Mouse (Mus musculus) kidney, adult 10 weeks (tissue): ENCODE measurements around the gene Reck. TPM values are rescaled to one million over a fixed set of nuclear protein-coding genes. Genes with fewer than 3 reads are reported as not detected.

Source experiments
- polyA plus RNA-seq: library from polyadenylated mRNA; stranded (reverse); fragments of 350-450 nt; fragmentation: Illumina TruSeq; extraction: RNeasy Lipid Tissue Mini Kit (QIAGEN cat#74804); gene quantifications from one replicate; pipeline ENCODE4 v1.2.3, GENCODE M21; 2014; ENCODE audit warnings: low read depth, low replicate concordance

The Reck gene
- polyA plus RNA-seq = 7.8 TPM

GRCm38 (mm10) chr4:43875160-43875918 is at the start of gene Reck:
TSS of gene Reck (plus strand) at chr4:43875530.

GRCm38 (mm10) chr4:43840101-43840500 is 35.2 kb upstream of the Reck start, which contains the start of gene Olfr157:
TSS of gene Olfr157 (minus strand) at chr4:43840201.

GRCm38 (mm10) chr4:43851265-43851664 is 24.1 kb upstream of the Reck start, which contains the start of gene Olfr155:
TSS of gene Olfr155 (plus strand) at chr4:43851565.

GRCm38 (mm10) chr4:43957292-43957845 is 82.0 kb downstream of the Reck start, which contains the start of gene Glipr2:
TSS of gene Glipr2 (plus strand) at chr4:43957401.

GRCm38 (mm10) chr4:43983181-43983580 is 107.9 kb downstream of the Reck start, which contains the start of gene Ccin:
TSS of gene Ccin (plus strand) at chr4:43983483.

Other genes starting within 250 kb of the Reck start
- gene Npr2, start 243.6 kb upstream of the Reck start, polyA plus RNA-seq = 9.2 TPM
- not detected for gene Spag8, start 221.9 kb upstream of the Reck start, polyA plus RNA-seq
- gene Hint2, start 219.1 kb upstream of the Reck start, polyA plus RNA-seq = 13.5 TPM
- gene Tmem8b, start 206.6 kb upstream of the Reck start, polyA plus RNA-seq = 2.0 TPM
- not detected for gene Fam221b, start 206.4 kb upstream of the Reck start, polyA plus RNA-seq
- gene Olfr70, start 174.7 kb upstream of the Reck start, polyA plus RNA-seq = not detected
- not detected for gene Olfr71, start 165.3 kb upstream of the Reck start, polyA plus RNA-seq
- not detected for gene Hrct1, start 148.3 kb upstream of the Reck start, polyA plus RNA-seq
- 1.1 TPM for gene Spaar, start 145.5 kb upstream of the Reck start, polyA plus RNA-seq
- gene Olfr159, start 104.5 kb upstream of the Reck start, polyA plus RNA-seq = not detected
- gene Olfr156, start 51.6 kb upstream of the Reck start, polyA plus RNA-seq = not detected
- not detected for gene Olfr157, start 35.3 kb upstream of the Reck start, polyA plus RNA-seq
- not detected for gene Olfr155, start 24.0 kb upstream of the Reck start, polyA plus RNA-seq
- 4.1 TPM for gene Glipr2, start 81.9 kb downstream of the Reck start, polyA plus RNA-seq
- gene Ccin, start 108.0 kb downstream of the Reck start, polyA plus RNA-seq = not detected
- 85.1 TPM for gene Clta, start 128.9 kb downstream of the Reck start, polyA plus RNA-seq
- gene Gne, start 208.6 kb downstream of the Reck start, polyA plus RNA-seq = 14.4 TPM